Mouse (Mus musculus) hindbrain, embryonic 12.5 days (tissue): ENCODE measurements around the gene Slc27a5. TPM values are rescaled to one million over a fixed set of nuclear protein-coding genes. Genes with fewer than 3 reads are reported as not detected.
A peak's percentile ranks its signal among the peaks of the same experiment; 100 is the strongest.

Source experiments
- ATAC-seq: fragments of 200-750 bp; cut with Nextera tagmentation; 2 replicates; pipeline ENCODE4 v1.8.0; 2017; ENCODE audit warnings: moderate TSS enrichment; ENCODE audit not compliant: low FRiP score
- H3K27ac ChIP-seq: fragments of 300-500 bp; sonication (generic); 2 replicates; pipeline ENCODE4 v1.5.1; 2016; ENCODE audit warnings: mild to moderate bottlenecking
- H3K27me3 ChIP-seq: fragments of 300-500 bp; sonication (generic); 2 replicates; pipeline ENCODE4 v1.6.1; 2016; ENCODE audit warnings: mild to moderate bottlenecking
- H3K36me3 ChIP-seq: fragments of 300-500 bp; sonication (generic); 2 replicates; pipeline ENCODE4 v1.6.1; 2016; ENCODE audit warnings: mild to moderate bottlenecking
- H3K4me1 ChIP-seq: fragments of 300-500 bp; sonication (generic); 2 replicates; pipeline ENCODE4 v1.6.1; 2016
- H3K4me2 ChIP-seq: fragments of 300-500 bp; sonication (generic); replicated peaks from 2 replicates; pipeline ENCODE4 v1.6.1; 2016; ENCODE audit warnings: mild to moderate bottlenecking
- H3K4me3 ChIP-seq: fragments of 300-500 bp; sonication (generic); 2 replicates; pipeline ENCODE4 v1.5.1; 2016; ENCODE audit warnings: mild to moderate bottlenecking
- H3K9ac ChIP-seq: fragments of 300-500 bp; sonication (generic); 2 replicates; pipeline ENCODE4 v1.6.1; 2016; ENCODE audit warnings: mild to moderate bottlenecking, moderate library complexity
- H3K9me3 ChIP-seq: fragments of 300-500 bp; sonication (generic); replicated peaks from 2 replicates; pipeline ENCODE4 v1.6.1; 2016; ENCODE audit warnings: mild to moderate bottlenecking
- WGBS: fragments of 180-500 bp; shearing (Covaris S2); methylation state at CpG from one replicate; pipeline ENCODE4 v1.1.7; 2016; 5-methylcytosine and 5-hydroxymethylcytosine counted together
- polyA plus RNA-seq: library from polyadenylated mRNA; unstranded; fragments of >200 nt; fragmentation: Nextera tagmentation; extraction: Ambion mirVana; gene quantifications from 2 replicates; pipeline ENCODE4 v1.2.1, GENCODE M21; 2016

Gene Slc27a5
- polyA plus RNA-seq, 1 experiment from 2014 or later: 0.26 TPM

DNA sequence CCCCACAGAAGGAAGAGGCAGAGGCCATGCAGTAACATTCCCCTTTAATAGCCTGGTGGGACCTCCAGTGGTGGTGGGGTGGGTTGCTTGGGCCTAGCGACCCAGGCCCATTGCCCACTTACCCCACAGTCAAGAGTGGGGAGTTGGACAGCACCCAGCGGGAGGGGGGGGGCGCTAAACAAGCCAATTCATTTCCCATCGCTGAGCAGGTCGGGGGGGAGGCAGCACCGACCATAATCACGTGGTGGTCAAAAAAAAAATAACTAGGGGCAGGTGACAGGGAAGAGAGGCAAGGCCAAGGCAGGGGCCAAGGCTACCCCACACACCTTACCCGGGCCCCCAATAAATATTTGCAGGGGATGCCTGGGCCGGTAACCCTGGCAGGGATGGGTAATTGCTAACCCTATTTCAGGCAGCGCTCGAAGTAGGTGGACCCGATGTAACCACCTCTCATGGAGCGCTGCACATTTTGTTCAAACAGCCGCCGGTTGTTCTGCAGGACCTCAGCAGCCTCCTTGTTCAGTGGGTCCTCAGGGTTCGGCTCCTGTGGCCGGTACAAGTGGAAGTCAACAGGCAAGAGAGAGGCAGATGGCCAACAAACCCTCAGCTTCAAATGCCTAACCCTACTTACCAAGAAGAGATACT lies 37.3 kb upstream of the Slc27a5 start:
- H3K4me3 ChIP-seq: peak overlapping the region; percentile 55; the same call in 1 of the 2 replicates
- peaks cover 40% of the 10 kb centered on the region for H3K4me1 ChIP-seq
- peak overlapping the region; percentile 92 for H3K27ac ChIP-seq
- no peak for ATAC-seq
- no peak overlapping the region; the same call in none of the 2 replicates for H3K9ac ChIP-seq
- 89% methylated on average over 17 of the region's 17 CpGs for WGBS
- peaks cover 47% of the 10 kb centered on the region for H3K36me3 ChIP-seq
- no peaks in the 10 kb centered on the region for H3K27me3 ChIP-seq
- H3K4me2 ChIP-seq: peak overlapping the region; percentile 92
- no peaks in the 10 kb centered on the region for H3K9me3 ChIP-seq

DNA sequence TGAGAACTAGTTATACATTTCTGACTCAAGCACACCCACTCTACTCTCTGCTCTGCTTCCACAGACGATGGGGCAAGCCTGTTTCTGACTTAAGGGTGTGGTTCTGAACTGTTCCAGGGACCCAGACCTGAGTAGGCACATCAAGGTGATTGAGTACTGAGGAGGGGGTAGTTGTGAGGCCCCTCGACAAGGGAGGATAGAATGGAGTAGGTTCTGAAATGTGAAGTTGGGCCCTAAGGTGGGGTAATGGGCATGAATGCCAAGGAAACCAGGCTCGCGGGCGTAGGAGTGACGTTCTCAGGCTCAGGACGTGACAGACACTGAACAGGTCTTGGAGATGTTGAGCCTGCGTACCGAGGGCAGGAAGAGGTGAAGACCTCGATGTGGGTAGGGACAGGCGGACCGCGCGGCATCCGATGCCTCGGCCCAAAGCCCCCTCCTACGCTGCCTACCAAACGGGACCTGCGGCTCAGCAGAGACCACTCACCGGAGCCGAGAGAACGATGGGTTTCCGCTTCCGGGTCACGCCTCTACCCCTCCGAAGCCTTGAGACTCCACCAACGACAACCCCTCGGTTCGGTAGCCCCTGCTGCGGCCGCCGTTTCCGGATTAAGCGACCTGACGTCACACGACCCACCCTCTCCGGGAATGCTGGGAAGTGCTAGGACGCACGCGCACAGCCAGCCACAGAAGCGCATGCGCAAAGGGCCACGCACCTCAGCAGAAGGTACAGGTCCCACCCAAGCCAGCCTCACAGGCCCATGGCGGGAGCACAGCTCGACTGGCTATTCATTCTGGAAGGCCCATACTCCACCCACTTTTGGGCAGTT lies 36.4 kb upstream of the Slc27a5 start, which contains the start of gene Chmp2a:
Chmp2a (minus strand) TSS at position 660 of the 830 bp plus-strand sequence.
- Histone ChIP-seq H3K36me3 (peaks cover 56% of the 10 kb centered on the region), H3K4me1 (peaks cover 40% of the 10 kb centered on the region), H3K27ac (peak within 1 kb of the TSS; percentile 92), H3K9me3 (no peaks in the 10 kb centered on the region), H3K27me3 (no peaks in the 10 kb centered on the region), H3K4me2 (peak within 1 kb of the TSS; percentile 92), H3K4me3 (peak within 1 kb of the TSS; percentile 55), H3K9ac (peak within 1 kb of the TSS; percentile 77)
- peak; percentile 77 for ATAC-seq
- WGBS: under 1% methylated on average over 45 of the region's 45 CpGs

DNA sequence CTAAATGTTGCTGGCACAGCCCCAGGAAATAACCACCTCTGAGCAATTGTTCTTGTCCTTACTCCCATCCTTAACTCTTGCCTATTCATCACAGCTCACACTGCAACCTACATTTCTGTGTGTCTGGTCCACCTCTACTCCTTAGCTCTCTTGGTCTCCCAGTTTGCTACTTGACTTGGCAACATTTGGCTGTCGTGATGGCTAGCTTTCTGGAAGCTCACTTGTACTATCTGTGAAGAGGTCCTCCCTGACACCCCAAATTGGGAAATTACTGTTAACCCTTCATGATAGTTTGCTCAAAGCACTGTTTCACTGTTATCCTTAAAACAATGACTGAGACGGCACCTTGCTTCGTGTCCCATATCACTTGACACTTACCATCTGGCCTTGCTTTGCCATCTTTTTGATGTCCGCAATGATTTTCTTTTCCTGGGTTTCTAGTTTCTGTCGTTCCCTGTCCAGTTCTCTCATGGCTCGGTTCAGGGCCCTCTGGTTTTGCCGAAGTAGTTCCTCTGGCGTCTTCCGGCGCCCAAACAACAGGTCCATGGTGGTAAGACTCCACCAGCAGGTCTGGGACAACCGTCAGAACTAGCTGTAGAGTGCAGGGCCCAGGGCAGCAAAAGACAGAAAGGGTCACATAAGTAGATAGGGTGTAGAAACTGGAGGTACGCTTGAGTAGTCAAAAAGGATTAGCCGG lies 35.6 kb upstream of the Slc27a5 start:
- H3K27ac ChIP-seq: peak overlapping the region; percentile 92
- H3K4me3 ChIP-seq: peak overlapping the region; percentile 55
- H3K9me3 ChIP-seq: no peaks in the 10 kb centered on the region
- peak overlapping the region; percentile 92 for H3K4me2 ChIP-seq
- 54% methylated on average over 13 of the region's 13 CpGs for WGBS
- peak overlapping the region; percentile 77 for H3K9ac ChIP-seq
- H3K36me3 ChIP-seq: peaks cover 64% of the 10 kb centered on the region
- no peaks in the 10 kb centered on the region for H3K27me3 ChIP-seq
- H3K4me1 ChIP-seq: peaks cover 33% of the 10 kb centered on the region
- ATAC-seq: no peak

DNA sequence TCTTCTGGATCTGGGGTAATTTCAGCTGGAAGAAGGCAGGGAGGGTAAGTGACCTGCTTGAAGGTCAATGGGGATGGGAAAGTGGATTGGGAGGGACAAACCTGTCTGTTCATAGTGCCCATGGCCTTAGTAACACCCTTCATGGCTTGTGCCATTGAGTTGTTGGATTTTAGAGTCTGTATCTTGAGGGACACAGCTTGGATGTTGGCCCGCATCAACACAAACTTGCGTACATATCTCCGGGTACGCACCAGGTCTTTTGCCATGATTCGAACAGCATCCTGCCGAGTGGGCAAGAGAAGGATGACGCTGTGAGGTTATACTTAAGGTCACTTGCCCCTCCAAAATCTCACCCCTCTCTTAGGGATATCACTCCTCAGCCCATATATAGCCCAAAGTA lies 34.5 kb upstream of the Slc27a5 start:
- no peak for ATAC-seq
- Histone ChIP-seq H3K4me3 (no peak overlapping the region), H3K36me3 (peaks cover 74% of the 10 kb centered on the region), H3K9me3 (no peaks in the 10 kb centered on the region), H3K9ac (no peak overlapping the region), H3K27ac (no peak overlapping the region), H3K27me3 (no peaks in the 10 kb centered on the region), H3K4me1 (peaks cover 32% of the 10 kb centered on the region), H3K4me2 (no peak overlapping the region)
- WGBS: 96% methylated on average over 7 of the region's 7 CpGs

DNA sequence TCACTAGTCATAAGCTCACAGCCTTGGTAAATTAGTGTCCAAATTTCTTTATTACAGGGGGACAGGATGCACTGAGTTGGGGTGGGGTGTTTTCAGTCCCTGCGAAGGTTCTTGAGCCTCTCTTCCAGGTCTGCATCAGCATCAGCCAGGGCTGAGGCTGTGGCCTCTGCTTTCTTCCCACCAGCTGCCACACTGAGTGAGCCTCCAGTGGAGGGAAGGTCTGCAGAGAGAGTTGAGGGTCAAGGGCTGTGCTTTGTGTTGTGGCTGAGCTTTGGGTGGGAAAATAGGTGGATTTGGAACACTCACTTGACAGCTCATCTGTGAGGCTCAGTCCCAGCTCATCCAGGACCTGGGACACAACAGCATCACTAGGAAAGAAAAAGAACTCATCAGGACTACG lies 34.0 kb upstream of the Slc27a5 start:
- H3K36me3 ChIP-seq: peaks cover 80% of the 10 kb centered on the region
- no peaks in the 10 kb centered on the region for H3K27me3 ChIP-seq
- no peak for ATAC-seq

DNA sequence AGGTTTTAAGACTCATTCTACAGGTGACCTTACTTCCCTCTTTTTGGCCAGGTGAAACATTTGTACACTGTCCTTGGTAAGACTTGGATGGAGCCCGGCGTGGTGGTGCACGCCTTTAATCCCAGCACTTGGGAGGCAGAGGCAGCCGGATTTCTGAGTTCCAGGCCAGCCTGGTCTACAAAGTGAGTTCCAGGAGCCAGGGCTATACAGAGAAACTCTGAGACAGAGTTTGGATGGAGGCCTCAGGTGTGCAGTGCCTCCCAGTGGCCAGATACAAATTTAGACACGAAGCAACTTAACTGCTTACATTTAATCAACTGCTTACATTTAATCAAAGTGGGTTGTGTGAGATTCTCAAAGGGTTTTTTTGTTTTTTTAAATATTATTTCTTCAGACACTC lies 33.1 kb upstream of the Slc27a5 start:
- ATAC-seq: no peak
- H3K27me3 ChIP-seq: no peaks in the 10 kb centered on the region
- H3K4me1 ChIP-seq: peaks cover 34% of the 10 kb centered on the region
- H3K36me3 ChIP-seq: peaks cover 84% of the 10 kb centered on the region
- H3K9me3 ChIP-seq: no peaks in the 10 kb centered on the region
- H3K4me3 ChIP-seq: no peak overlapping the region
- no peak overlapping the region for H3K4me2 ChIP-seq
- 73% methylated on average over 5 of the region's 5 CpGs for WGBS
- no peak overlapping the region for H3K27ac ChIP-seq
- no peak overlapping the region for H3K9ac ChIP-seq

More for the DNA sequence above, 34.0 kb upstream of the Slc27a5 start:
- H3K4me3 ChIP-seq: no peak overlapping the region
- H3K4me2 ChIP-seq: no peak overlapping the region
- H3K4me1 ChIP-seq: peaks cover 34% of the 10 kb centered on the region
- H3K9ac ChIP-seq: no peak overlapping the region
- 91% methylated on average over 2 of the region's 2 CpGs for WGBS
- H3K27ac ChIP-seq: no peak overlapping the region
- no peaks in the 10 kb centered on the region for H3K9me3 ChIP-seq

DNA sequence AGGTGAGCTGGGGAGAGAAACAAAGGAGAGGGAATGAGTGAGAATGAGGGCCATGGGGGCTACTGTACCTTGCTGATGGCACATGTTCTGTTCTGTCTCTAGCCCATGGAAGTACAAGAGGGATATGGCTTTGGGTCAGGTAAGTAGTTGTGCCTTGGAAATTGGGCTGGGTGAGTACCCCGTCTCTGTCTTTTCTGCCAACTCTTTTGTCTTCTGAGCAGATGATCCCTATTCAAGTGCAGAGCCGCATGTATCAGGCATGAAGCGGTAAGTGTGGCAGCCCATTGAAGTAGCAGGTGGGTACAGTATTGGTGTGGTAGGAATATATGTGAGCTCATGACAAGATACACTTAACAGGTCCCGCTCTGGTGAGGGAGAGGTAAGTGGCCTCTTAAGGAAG lies 31.0 kb upstream of the Slc27a5 start:
- Histone ChIP-seq H3K27me3 (no peaks in the 10 kb centered on the region), H3K36me3 (peaks cover 79% of the 10 kb centered on the region), H3K27ac (no peak overlapping the region), H3K9me3 (no peaks in the 10 kb centered on the region), H3K9ac (no peak overlapping the region), H3K4me1 (peaks cover 34% of the 10 kb centered on the region), H3K4me3 (no peak overlapping the region), H3K4me2 (no peak overlapping the region)
- 95% methylated on average over 4 of the region's 4 CpGs for WGBS
- no peak for ATAC-seq

DNA sequence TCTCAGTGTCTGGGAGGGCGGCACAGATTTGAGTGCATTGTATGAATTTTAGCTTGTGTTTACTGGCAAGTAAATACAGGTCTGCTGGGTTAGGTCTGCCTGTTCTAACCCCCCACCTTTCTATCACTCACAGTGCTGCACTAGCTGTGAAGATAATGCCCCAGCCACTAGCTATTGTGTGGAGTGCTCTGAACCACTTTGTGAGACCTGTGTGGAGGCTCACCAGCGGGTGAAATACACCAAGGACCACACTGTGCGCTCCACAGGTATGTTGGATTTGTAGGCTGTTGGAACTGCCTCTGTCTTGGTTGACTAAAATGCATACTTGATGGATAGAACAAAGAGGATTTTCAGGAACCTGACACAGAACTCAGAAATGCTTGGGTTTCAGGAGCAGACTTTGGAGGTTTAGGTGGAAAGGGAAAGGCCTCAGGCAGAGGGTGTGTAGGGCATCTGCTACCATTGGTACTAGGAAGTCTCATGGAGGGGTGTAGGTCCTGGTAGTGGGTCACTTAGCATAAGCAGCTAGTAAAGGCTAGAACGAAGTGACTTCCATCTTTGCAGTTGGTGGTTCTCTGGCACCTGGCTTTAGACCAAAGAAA lies 27.6 kb upstream of the Slc27a5 start:
- Histone ChIP-seq H3K9ac (peak overlapping the region; percentile 98), H3K4me1 (peaks cover 29% of the 10 kb centered on the region), H3K27ac (peak overlapping the region; percentile 100), H3K4me2 (peak overlapping the region; percentile 91), H3K9me3 (no peaks in the 10 kb centered on the region), H3K27me3 (no peaks in the 10 kb centered on the region), H3K36me3 (peaks cover 51% of the 10 kb centered on the region), H3K4me3 (peak overlapping the region; percentile 97)
- 27% methylated on average over 4 of the region's 4 CpGs for WGBS
- no peak for ATAC-seq

DNA sequence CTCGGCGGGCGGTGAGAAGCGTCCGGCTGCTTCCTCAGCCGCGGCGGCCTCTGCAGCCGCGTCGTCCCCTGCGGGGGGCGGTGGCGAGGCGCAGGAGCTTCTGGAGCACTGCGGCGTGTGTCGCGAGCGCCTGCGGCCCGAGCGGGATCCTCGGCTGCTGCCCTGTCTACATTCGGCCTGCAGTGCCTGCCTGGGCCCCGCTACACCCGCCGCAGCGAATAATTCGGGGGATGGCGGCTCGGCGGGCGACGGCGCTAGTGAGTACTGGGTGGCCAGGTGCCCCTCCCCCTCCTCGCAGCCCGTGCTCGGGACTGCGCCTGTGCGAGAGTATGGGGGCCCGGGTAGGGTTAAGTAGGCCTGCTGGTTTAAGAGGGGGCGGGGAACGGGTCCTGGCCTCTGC lies 26.8 kb upstream of the Slc27a5 start:
- H3K9ac ChIP-seq: peak overlapping the region; percentile 98
- peak overlapping the region; percentile 100 for H3K27ac ChIP-seq
- no peaks in the 10 kb centered on the region for H3K9me3 ChIP-seq
- H3K27me3 ChIP-seq: no peaks in the 10 kb centered on the region
- H3K4me1 ChIP-seq: peaks cover 29% of the 10 kb centered on the region
- peak overlapping the region; percentile 91 for H3K4me2 ChIP-seq
- peak overlapping the region; percentile 97 for H3K4me3 ChIP-seq
- ATAC-seq: peak; percentile 70
- H3K36me3 ChIP-seq: peaks cover 43% of the 10 kb centered on the region
- WGBS: 0% methylated on average over 37 of the region's 44 CpGs

DNA sequence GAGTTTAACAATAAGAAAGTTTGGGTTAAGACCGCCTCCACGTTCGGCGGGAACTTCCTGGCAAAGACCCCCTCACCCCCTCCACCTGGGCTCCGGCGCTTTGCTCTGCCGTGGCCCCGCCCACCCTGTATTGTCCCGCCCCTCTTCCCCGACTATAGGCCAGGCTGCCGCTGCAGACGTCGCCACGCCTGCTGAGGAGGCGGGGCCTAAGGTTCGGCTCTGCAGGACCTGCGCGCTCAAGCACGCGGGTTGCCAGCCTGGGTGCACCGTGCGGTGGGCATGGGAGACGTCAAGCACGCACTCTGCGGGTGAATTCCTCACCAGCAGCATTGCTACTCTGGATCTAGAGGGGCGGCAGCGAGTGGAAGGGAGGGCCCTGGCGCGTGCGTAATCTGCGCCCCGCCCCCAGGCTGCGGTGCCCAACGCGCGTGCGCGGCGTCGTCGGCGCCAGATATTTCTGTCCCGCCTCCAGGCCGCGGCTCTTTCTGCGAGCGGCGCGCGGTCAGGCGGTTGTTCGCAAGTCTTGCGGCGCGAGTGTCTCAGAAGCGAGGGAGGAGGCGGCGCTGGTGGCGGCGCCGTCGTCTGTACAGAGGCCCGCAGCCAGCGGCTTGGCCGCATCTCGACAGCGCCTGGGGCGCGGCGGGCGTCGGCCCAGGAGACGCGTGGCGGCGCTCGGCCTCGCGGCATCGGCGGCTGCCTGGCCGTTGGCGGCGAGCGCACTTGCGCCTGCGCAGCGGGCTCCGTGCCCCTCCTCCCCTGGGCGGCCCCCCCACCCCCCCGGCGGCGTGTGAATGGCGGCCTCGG lies 26.1 kb upstream of the Slc27a5 start:
- H3K9ac ChIP-seq: peak overlapping the region; percentile 98
- H3K27me3 ChIP-seq: no peaks in the 10 kb centered on the region
- H3K27ac ChIP-seq: peak overlapping the region; percentile 100
- H3K4me2 ChIP-seq: peak overlapping the region; percentile 91
- peak overlapping the region; percentile 97 for H3K4me3 ChIP-seq
- H3K4me1 ChIP-seq: peaks cover 29% of the 10 kb centered on the region
- under 1% methylated on average over 67 of the region's 95 CpGs for WGBS
- H3K36me3 ChIP-seq: peaks cover 36% of the 10 kb centered on the region
- ATAC-seq: peak; percentile 83
- no peaks in the 10 kb centered on the region for H3K9me3 ChIP-seq

DNA sequence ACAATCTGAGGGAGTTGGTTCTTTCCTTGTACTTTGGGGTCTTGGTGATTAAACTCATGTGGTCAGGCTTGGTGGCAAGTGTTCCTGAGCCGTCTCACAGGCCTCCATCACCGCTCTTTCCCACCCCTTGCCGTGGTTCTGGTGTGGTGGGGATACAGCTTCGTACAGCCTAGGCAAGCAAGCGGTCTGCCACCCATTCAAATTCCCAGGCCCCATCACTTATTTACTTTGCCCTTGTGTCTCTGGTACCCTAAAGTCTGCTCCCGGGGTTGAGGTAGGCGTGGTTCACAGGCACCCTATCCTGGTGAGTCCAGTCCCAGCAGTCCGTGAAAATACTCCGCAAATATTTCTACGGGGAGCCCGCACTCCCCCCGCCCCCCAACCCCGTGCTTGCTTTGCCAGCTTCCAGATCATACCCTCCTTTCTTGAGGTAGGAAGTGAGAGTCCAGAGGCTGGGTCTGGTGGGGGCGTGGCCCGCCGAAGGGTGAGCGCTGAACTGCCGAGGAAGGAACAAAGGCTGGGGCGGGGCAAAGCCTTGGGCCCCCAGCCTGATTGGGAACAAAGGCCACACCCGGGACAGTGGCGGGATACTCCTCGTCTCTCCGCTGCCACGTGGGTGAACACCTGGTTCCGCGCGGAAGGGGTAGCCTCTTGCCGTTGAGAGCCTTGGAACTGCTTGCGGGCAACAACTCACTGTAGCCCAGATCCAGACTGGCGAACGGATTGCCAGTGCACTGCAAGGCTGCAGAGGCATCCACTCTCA lies 25.0 kb upstream of the Slc27a5 start:
- Histone ChIP-seq H3K27ac (peak overlapping the region; percentile 100), H3K27me3 (no peaks in the 10 kb centered on the region), H3K36me3 (peaks cover 24% of the 10 kb centered on the region), H3K4me2 (peak overlapping the region; percentile 91), H3K4me1 (peaks cover 29% of the 10 kb centered on the region), H3K9me3 (no peaks in the 10 kb centered on the region), H3K4me3 (peak overlapping the region; percentile 97), H3K9ac (peak overlapping the region; percentile 98)
- 4% methylated on average over 31 of the region's 31 CpGs for WGBS
- peak; percentile 59 for ATAC-seq
